Mouse (Mus musculus) Muller cell, postnatal 12 days (primary cell): ENCODE measurements at regions not wholly inside any gene's neighbourhood (a gene's known extent, or its start where the extent isn't known, plus 50 kb on each side); places are given as distances from the start of the nearest gene placed in this dataset.
A peak's percentile ranks its signal among the peaks of the same experiment; 100 is the strongest.

ENCODE experiments used
- DNase-seq: peaks from one replicate; pipeline ENCODE4 v3.0.0-alpha.2; 2015; ENCODE audit errors: inconsistent ontology term

- DNase-seq, result no peak
These were observed 283.2 kb upstream of the Eef2kmt start for GRCm38 (mm10) chr16:5538836-5539510.

- DNase-seq, result no peak
These were observed 281.8 kb upstream of the Eef2kmt start for GRCm38 (mm10) chr16:5537286-5538204.

- DNase-seq, result no peak
These were observed 280.8 kb upstream of the Eef2kmt start for GRCm38 (mm10) chr16:5536515-5536972.

- no peak for DNase-seq
These were observed 279.6 kb upstream of the Eef2kmt start for GRCm38 (mm10) chr16:5535414-5535813.

- no peak for DNase-seq
These were observed 279.1 kb upstream of the Eef2kmt start for GRCm38 (mm10) chr16:5534862-5535261.

GRCm38 (mm10) chr16:5534385-5534784 lies 278.6 kb upstream of the Eef2kmt start:
- no peak for DNase-seq

- no peak for DNase-seq
These were observed 276.5 kb upstream of the Eef2kmt start for GRCm38 (mm10) chr16:5532281-5532680.

DNA sequence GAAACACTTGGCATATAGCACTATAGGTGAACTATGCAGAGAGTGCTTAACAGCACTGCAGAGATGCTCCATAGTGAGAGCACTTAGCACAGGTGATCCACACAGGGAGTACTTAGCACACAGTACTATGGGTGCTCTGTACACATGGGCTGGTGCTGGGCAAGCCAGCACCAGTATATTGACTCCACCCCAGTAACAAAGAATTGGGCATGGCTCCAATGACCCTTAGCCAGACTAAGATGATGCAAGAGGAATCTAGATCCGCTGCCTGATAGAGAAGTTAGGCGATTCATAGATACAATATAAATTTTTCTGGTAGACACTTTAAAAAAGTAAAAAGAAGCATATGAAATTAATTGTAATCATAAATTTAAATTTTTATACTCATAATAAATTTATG lies 274.0 kb upstream of the Eef2kmt start:
- no peak for DNase-seq

- DNase-seq, result no peak
These were observed 272.2 kb upstream of the Eef2kmt start for GRCm38 (mm10) chr16:5527936-5528335.

GRCm38 (mm10) chr16:5524375-5524774 lies 268.6 kb upstream of the Eef2kmt start:
- no peak for DNase-seq

- no peak for DNase-seq
These were observed 267.7 kb upstream of the Eef2kmt start for GRCm38 (mm10) chr16:5523402-5524021.

DNA sequence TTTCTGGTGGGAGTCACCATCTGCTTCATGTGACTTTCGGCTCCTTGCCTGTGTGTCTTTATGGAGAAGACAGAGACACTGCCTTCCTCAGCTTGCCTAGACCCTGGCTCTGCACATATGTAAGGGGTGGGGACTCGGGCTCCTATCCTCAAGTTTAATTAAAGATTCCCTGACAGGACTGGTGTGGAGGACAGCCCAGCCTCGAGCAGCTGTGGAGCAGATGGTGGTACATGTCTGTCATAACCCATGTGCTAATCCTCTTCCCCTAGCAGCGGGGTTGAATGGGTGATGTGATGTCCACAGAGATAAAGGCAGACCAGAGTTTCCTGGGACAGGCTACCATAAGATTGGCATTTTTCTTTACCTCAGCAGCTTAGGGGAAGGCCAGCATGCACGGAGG lies 262.0 kb upstream of the Eef2kmt start:
- no peak for DNase-seq

DNA sequence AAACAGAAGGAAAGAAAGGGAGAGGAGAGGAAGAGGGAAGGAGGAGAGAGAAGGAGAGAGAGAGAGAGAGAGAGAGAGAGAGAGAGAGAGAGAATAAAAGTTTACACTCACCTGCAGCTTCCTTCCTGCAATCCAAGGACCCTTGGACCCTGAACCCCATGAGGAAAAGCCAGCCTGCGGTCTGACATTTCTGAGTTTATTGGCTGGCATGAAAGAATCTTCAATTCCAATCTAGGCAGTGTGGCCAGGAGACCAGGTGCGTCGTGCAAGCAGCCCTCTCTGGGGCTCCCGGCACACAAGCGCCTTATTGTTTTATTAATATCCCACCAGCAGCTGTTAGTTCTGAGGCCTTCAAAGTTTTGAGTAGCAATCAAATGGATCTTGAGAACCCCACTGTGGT lies 260.1 kb upstream of the Eef2kmt start:
- no peak for DNase-seq

DNA sequence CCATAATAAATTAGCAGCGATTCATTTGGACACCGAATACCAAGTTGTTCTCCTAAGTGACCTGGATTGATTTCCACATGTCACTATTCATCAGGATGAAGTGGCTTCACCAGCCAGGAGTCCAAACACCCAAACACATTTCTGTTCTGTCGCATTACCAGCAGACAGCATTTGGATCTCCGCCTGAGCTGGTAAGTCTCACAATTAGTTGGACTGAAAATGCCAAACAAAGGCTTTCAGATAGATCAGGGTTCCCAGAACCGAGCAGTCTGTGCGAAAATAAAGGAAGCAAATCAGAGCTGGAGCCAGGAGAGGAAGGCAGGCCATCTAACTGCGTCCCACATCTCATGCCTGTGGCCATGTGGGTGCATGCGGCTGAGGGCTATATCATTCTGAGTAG lies 251.5 kb upstream of the Eef2kmt start:
- DNase-seq, result peak; percentile 86

GRCm38 (mm10) chr16:5501961-5502360 lies 246.2 kb upstream of the Eef2kmt start:
- DNase-seq, result no peak

- DNase-seq, result peak; percentile 72
These were observed 240.4 kb upstream of the Eef2kmt start for GRCm38 (mm10) chr16:5496051-5496685.

- no peak for DNase-seq
These were observed 237.6 kb upstream of the Eef2kmt start for GRCm38 (mm10) chr16:5493352-5493751.

- no peak for DNase-seq
These were observed 231.5 kb upstream of the Eef2kmt start for GRCm38 (mm10) chr16:5487259-5487658.

GRCm38 (mm10) chr16:5483337-5483736 lies 227.6 kb upstream of the Eef2kmt start:
- DNase-seq, result no peak

GRCm38 (mm10) chr16:5480148-5480547 lies 224.4 kb upstream of the Eef2kmt start:
- DNase-seq, result no peak

- DNase-seq, result no peak
These were observed 223.2 kb upstream of the Eef2kmt start for GRCm38 (mm10) chr16:5478970-5479369.

GRCm38 (mm10) chr16:5471321-5471720 lies 215.5 kb upstream of the Eef2kmt start:
- DNase-seq, result no peak
